Mouse (Mus musculus) stomach, embryonic 16.5 days (tissue): ENCODE results near the gene Tctn1. TPM values are rescaled to one million over a fixed set of nuclear protein-coding genes. Genes with fewer than 3 reads are reported as not detected.

Source experiments
- ATAC-seq: fragments of 200-750 bp; cut with Nextera tagmentation; 2 replicates; pipeline ENCODE4 v1.8.0; 2017; ENCODE audit warnings: moderate number of reproducible peaks, moderate TSS enrichment; ENCODE audit not compliant: insufficient read depth, low FRiP score
- H3K27ac ChIP-seq: fragments of 300-500 bp; sonication (generic); 2 replicates; pipeline ENCODE4 v1.5.1; 2014; ENCODE audit warnings: low read length
- H3K27me3 ChIP-seq: fragments of 300-500 bp; sonication (generic); 2 replicates; pipeline ENCODE4 v1.6.1; 2014; ENCODE audit warnings: low read length, control low read depth, mixed read lengths; ENCODE audit not compliant: control insufficient read depth, insufficient read depth
- H3K36me3 ChIP-seq: fragments of 300-500 bp; sonication (generic); 2 replicates; pipeline ENCODE4 v1.6.1; 2014; ENCODE audit warnings: low read length; ENCODE audit not compliant: control insufficient read depth, insufficient read depth
- H3K4me1 ChIP-seq: fragments of 300-500 bp; sonication (generic); 2 replicates; pipeline ENCODE4 v1.6.1; 2014; ENCODE audit warnings: low read length, control low read depth, mixed read lengths; ENCODE audit not compliant: control insufficient read depth, insufficient read depth
- H3K4me2 ChIP-seq: fragments of 300-500 bp; sonication (generic); 2 replicates; pipeline ENCODE4 v1.6.1; 2014; ENCODE audit warnings: low read depth, low read length, mixed read lengths
- H3K4me3 ChIP-seq: fragments of 300-500 bp; sonication (generic); replicated peaks from 2 replicates; pipeline ENCODE4 v1.5.1; 2014; ENCODE audit warnings: mild to moderate bottlenecking, low read length
- H3K9ac ChIP-seq: fragments of 300-500 bp; sonication (generic); 2 replicates; pipeline ENCODE4 v1.6.1; 2014; ENCODE audit warnings: low read length
- H3K9me3 ChIP-seq: fragments of 300-500 bp; sonication (generic); replicated peaks from 2 replicates; pipeline ENCODE4 v1.6.1; 2016; ENCODE audit warnings: low read length, control low read depth; ENCODE audit not compliant: control insufficient read depth
- WGBS: fragments of 180-500 bp; shearing (Covaris S2); extraction: QIAGEN DNeasy Blood & Tissue Kit; methylation state at CpG from one replicate; pipeline ENCODE4 v1.1.7; 2014; 5-methylcytosine and 5-hydroxymethylcytosine counted together
- polyA plus RNA-seq: library from polyadenylated mRNA; unstranded; fragments of >200 nt; fragmentation: Nextera tagmentation; extraction: Ambion mirVana; gene quantifications from 2 replicates; pipeline ENCODE4 v1.2.1, GENCODE M21; 2015

Gene Tctn1
- polyA plus RNA-seq, 1 experiment from 2014 or later: 5.0 TPM

DNA sequence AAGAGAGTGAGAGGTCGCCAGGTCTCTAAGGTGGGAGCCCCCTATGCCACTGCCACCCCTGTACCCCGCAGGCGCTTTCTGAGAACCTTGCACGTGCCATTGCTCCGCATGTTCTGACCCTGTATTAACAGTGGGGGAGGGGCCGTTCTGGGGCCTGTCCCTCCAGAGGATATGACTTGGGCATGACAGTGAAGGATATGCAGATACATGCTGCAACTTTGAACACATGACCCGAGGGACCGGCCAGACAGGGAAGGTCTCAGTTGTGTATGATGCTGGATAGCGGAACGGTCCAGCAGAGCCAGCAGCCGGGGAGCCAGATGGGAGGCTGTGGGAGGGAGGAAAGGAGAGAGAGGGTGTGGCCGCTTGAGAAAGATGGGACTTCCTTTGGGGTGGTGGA, 30.6 kb downstream of the Tctn1 start:
- H3K9ac ChIP-seq: no peak overlapping the region
- peaks cover 7% of the 10 kb centered on the region; the same call in 1 of the 2 replicates for H3K4me1 ChIP-seq
- H3K27ac ChIP-seq: no peak overlapping the region
- H3K4me2 ChIP-seq: no peak overlapping the region
- no peak overlapping the region for H3K4me3 ChIP-seq
- no peaks in the 10 kb centered on the region for H3K36me3 ChIP-seq
- ATAC-seq: 0 out of 2 replicates have a peak, but pooled peaks have one; percentile 49
- H3K27me3 ChIP-seq: no peaks in the 10 kb centered on the region
- 77% methylated on average over 12 of the region's 12 CpGs for WGBS
- H3K9me3 ChIP-seq: no peaks in the 10 kb centered on the region

DNA sequence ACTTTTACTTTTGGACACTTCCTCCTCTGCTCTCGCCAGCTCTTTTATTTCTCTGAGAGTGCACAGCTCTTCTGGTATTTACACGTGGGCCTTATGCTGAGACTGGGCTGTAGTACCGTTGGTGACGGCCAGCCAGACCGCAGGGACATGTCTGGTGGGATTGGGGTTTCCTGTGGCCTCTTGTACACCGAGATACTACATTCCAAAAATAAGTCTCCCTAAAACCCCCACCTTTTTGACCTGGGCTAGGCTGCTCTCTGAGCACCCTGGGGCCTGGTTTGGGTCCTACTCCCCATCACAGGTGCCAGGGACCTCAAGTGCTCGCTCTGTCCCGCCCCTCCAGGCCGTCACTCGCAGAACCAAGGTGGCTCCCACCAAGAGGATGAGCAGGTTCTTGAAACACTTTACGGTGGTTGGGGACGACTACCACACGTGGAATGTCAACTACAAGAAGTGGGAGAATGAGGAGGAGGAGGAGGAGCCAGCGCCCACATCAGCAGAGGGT, 31.1 kb downstream of the Tctn1 start:
- ATAC-seq: no peak
- H3K4me3 ChIP-seq: no peak overlapping the region
- H3K36me3 ChIP-seq: no peaks in the 10 kb centered on the region
- H3K27ac ChIP-seq: no peak overlapping the region
- WGBS: 73% methylated on average over 14 of the region's 14 CpGs
- no peak overlapping the region for H3K4me2 ChIP-seq
- H3K9me3 ChIP-seq: no peaks in the 10 kb centered on the region
- H3K27me3 ChIP-seq: no peaks in the 10 kb centered on the region
- H3K4me1 ChIP-seq: peaks cover 7% of the 10 kb centered on the region; the same call in 1 of the 2 replicates
- no peak overlapping the region for H3K9ac ChIP-seq

DNA sequence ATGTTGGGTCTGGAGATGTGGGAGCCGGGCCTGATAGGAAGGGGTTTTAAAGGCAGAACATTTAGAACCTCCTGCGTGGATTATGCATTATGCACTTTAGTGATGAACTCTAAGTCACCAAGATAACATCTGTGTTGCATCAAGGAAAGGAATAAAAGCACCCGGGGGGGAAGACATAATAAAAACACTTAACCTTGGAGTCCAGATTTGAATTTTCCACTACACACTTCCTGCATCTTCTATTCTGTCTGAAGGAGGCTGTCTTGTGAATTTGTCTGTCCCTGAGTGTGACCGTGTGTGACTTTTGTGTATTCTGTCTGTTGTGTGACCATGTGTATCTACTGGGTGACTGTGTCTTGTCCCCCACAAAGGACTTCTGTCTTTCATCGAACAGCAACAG, 32.3 kb downstream of the Tctn1 start:
- 49% methylated on average over 5 of the region's 5 CpGs for WGBS
- Histone ChIP-seq H3K9me3 (no peaks in the 10 kb centered on the region; the same call in 1 of the 2 replicates), H3K4me2 (no peak overlapping the region), H3K4me1 (peaks cover 7% of the 10 kb centered on the region; the same call in 1 of the 2 replicates), H3K9ac (no peak overlapping the region), H3K27me3 (no peaks in the 10 kb centered on the region), H3K27ac (no peak overlapping the region), H3K36me3 (no peaks in the 10 kb centered on the region), H3K4me3 (no peak overlapping the region)
- no peak for ATAC-seq

- Histone ChIP-seq H3K36me3 (no peaks in the 10 kb centered on the region), H3K27ac (no peak overlapping the region), H3K9ac (no peak overlapping the region), H3K4me2 (no peak overlapping the region), H3K4me3 (no peak overlapping the region), H3K27me3 (no peaks in the 10 kb centered on the region), H3K4me1 (peaks cover 7% of the 10 kb centered on the region; the same call in 1 of the 2 replicates), H3K9me3 (no peaks in the 10 kb centered on the region; the same call in 1 of the 2 replicates)
- no peak for ATAC-seq
- WGBS: 63% methylated on average over 6 of the region's 6 CpGs
These were observed 32.8 kb downstream of the Tctn1 start for GRCm38 (mm10) chr5:122231431-122231830.

GRCm38 (mm10) chr5:122230816-122231215, 33.4 kb downstream of the Tctn1 start:
- WGBS: 87% methylated on average over 4 of the region's 4 CpGs
- H3K27me3 ChIP-seq: no peaks in the 10 kb centered on the region
- H3K4me1 ChIP-seq: peaks cover 7% of the 10 kb centered on the region; the same call in 1 of the 2 replicates

GRCm38 (mm10) chr5:122228772-122229171, 35.5 kb downstream of the Tctn1 start:
- no peak overlapping the region for H3K27ac ChIP-seq
- H3K36me3 ChIP-seq: no peaks in the 10 kb centered on the region
- H3K9me3 ChIP-seq: no peaks in the 10 kb centered on the region; the same call in 1 of the 2 replicates
- H3K27me3 ChIP-seq: no peaks in the 10 kb centered on the region
- 49% methylated on average over 4 of the region's 4 CpGs for WGBS
- peaks cover 7% of the 10 kb centered on the region; the same call in 1 of the 2 replicates for H3K4me1 ChIP-seq
- no peak for ATAC-seq
- no peak overlapping the region for H3K4me3 ChIP-seq
- H3K4me2 ChIP-seq: no peak overlapping the region
- H3K9ac ChIP-seq: no peak overlapping the region

More at GRCm38 (mm10) chr5:122230816-122231215, 33.4 kb downstream of the Tctn1 start:
- ATAC-seq: no peak
- Histone ChIP-seq H3K27ac (no peak overlapping the region), H3K9ac (no peak overlapping the region), H3K4me3 (no peak overlapping the region), H3K9me3 (no peaks in the 10 kb centered on the region; the same call in 1 of the 2 replicates), H3K36me3 (no peaks in the 10 kb centered on the region), H3K4me2 (no peak overlapping the region)

DNA sequence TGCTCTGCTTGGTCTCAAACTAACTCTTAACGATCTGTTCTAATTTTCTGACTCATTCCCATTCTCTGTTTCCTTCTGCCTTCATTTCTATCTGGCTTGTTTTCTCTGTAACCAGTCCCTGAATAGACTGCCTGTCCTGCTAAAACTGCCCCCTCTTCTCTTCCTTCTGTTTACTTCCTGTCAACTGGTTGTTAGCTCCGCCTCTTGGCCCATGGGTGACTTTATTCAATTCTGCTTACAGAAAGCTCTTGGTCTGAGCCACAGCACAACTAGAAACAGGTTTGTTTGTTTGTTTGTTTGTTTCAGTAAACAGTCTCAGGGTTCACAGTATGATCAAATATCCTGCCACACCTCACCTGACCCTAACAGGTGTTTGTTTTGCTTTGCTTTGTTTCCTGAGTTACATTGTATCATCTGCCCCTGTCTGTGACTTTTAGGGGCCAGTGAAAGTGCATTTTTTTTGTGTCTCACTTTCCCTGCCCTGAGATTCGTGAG, 35.9 kb downstream of the Tctn1 start:
- no peak overlapping the region for H3K9ac ChIP-seq
- no peak overlapping the region for H3K27ac ChIP-seq
- WGBS: 66% methylated on average over 3 of the region's 3 CpGs
- no peak overlapping the region for H3K4me3 ChIP-seq
- no peak for ATAC-seq
- no peaks in the 10 kb centered on the region; the same call in 1 of the 2 replicates for H3K9me3 ChIP-seq
- peaks cover 4% of the 10 kb centered on the region; the same call in 1 of the 2 replicates for H3K4me1 ChIP-seq
- H3K36me3 ChIP-seq: no peaks in the 10 kb centered on the region
- no peak overlapping the region for H3K4me2 ChIP-seq
- H3K27me3 ChIP-seq: no peaks in the 10 kb centered on the region

GRCm38 (mm10) chr5:122224291-122224690, 40.0 kb downstream of the Tctn1 start:
- H3K4me1 ChIP-seq: peaks cover 7% of the 10 kb centered on the region; the same call in 1 of the 2 replicates
- no peak overlapping the region for H3K4me3 ChIP-seq
- H3K27me3 ChIP-seq: no peaks in the 10 kb centered on the region
- no peak overlapping the region for H3K4me2 ChIP-seq
- H3K27ac ChIP-seq: no peak overlapping the region
- no peak overlapping the region for H3K9ac ChIP-seq
- ATAC-seq: no peak
- H3K9me3 ChIP-seq: no peaks in the 10 kb centered on the region; the same call in 1 of the 2 replicates
- H3K36me3 ChIP-seq: no peaks in the 10 kb centered on the region
- 94% methylated on average over 2 of the region's 2 CpGs for WGBS

- no peak for ATAC-seq
- Histone ChIP-seq H3K4me2 (no peak overlapping the region), H3K27me3 (no peaks in the 10 kb centered on the region), H3K4me3 (no peak overlapping the region), H3K36me3 (no peaks in the 10 kb centered on the region), H3K9ac (no peak overlapping the region), H3K4me1 (peaks cover 7% of the 10 kb centered on the region; the same call in 1 of the 2 replicates), H3K9me3 (no peaks in the 10 kb centered on the region), H3K27ac (no peak overlapping the region)
- 92% methylated on average over 4 of the region's 4 CpGs for WGBS
These were observed 43.2 kb downstream of the Tctn1 start for GRCm38 (mm10) chr5:122221085-122221484.
